17 mouse cellular contexts compared by ENCODE assay signal in the genomic region with DNA sequence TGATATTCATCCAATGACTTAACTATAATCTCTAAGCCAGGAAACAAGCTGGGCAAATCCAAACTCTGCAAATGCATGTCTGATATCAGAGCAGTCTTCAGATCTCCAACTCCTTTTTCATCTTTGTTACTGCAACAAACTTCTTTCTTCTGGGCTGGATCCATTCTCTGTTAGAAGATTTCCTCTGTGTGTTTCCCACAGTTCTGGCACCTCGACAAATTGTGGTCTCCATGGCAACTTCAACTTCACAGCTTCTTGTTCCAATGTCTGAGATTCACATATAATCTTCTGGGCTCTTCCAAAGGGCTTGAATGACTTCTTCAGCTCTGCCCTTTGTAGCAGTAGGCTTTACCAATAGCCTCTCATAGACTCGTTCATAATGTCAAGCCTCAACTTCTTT.
"Had no signal": no experiment of that assay in that cellular context is flagged by ENCODE, and none has a peak within 500 bp of the region (broad histone marks: within the 10 kb centered on the region; RNA-seq: fewer than 3 reads in every experiment).

No protein-coding gene starts in this region.

- H3K4me1 ChIP-seq: intestine, embryonic 15.5 days; kidney, embryonic 15.5 days; limb, embryonic 10.5 days; limb, embryonic 13.5 days; liver, embryonic 12.5 days; liver, embryonic 15.5 days; midbrain, embryonic 12.5 days had no signal

- H3K27me3 ChIP-seq: intestine, embryonic 15.5 days; kidney, embryonic 15.5 days; limb, embryonic 13.5 days; liver, embryonic 12.5 days; liver, embryonic 15.5 days; midbrain, embryonic 12.5 days had no signal

- H3K9me3 ChIP-seq: intestine, embryonic 15.5 days; kidney, embryonic 15.5 days; limb, embryonic 10.5 days; limb, embryonic 13.5 days; liver, embryonic 12.5 days; liver, embryonic 15.5 days; midbrain, embryonic 12.5 days had no signal

- DNase-seq: kidney, adult 11 months; kidney, adult 8-10 months; kidney, postnatal 10 days; kidney, postnatal 36 days; liver; lung, adult 18-20 months; lung, postnatal 14 days; lung, postnatal 4 days; thymus, adult 18-20 months; thymus, postnatal 36 days had no signal

- H3K4me3 ChIP-seq: intestine, embryonic 15.5 days; kidney, embryonic 15.5 days; limb, embryonic 10.5 days; limb, embryonic 13.5 days; liver, embryonic 12.5 days; liver, embryonic 15.5 days; midbrain, embryonic 12.5 days had no signal

- H3K4me2 ChIP-seq: intestine, embryonic 15.5 days; kidney, embryonic 15.5 days; limb, embryonic 13.5 days; liver, embryonic 12.5 days; liver, embryonic 15.5 days; midbrain, embryonic 12.5 days had no signal

- H3K9ac ChIP-seq: intestine, embryonic 15.5 days; kidney, embryonic 15.5 days; limb, embryonic 13.5 days; liver, embryonic 12.5 days; liver, embryonic 15.5 days; midbrain, embryonic 12.5 days had no signal

- H3K36me3 ChIP-seq: intestine, embryonic 15.5 days; kidney, embryonic 15.5 days; limb, embryonic 10.5 days; limb, embryonic 13.5 days; liver, embryonic 12.5 days; liver, embryonic 15.5 days; midbrain, embryonic 12.5 days had no signal

- H3K27ac ChIP-seq: intestine, embryonic 15.5 days; kidney, embryonic 15.5 days; limb, embryonic 10.5 days; limb, embryonic 13.5 days; liver, embryonic 12.5 days; liver, embryonic 15.5 days; midbrain, embryonic 12.5 days had no signal

- ATAC-seq: intestine, embryonic 15.5 days; liver, embryonic 12.5 days had no signal
